Mouse (Mus musculus) ovary, postnatal 14 days (tissue): Measurements from ENCODE around the gene Adpgk.
A peak's percentile ranks its signal among the peaks of the same experiment; 100 is the strongest.

ENCODE experiments used
- DNase-seq: peaks from one replicate; pipeline ENCODE4 v3.0.0; 2022; ENCODE audit warnings: low spot score

Gene Adpgk

DNA sequence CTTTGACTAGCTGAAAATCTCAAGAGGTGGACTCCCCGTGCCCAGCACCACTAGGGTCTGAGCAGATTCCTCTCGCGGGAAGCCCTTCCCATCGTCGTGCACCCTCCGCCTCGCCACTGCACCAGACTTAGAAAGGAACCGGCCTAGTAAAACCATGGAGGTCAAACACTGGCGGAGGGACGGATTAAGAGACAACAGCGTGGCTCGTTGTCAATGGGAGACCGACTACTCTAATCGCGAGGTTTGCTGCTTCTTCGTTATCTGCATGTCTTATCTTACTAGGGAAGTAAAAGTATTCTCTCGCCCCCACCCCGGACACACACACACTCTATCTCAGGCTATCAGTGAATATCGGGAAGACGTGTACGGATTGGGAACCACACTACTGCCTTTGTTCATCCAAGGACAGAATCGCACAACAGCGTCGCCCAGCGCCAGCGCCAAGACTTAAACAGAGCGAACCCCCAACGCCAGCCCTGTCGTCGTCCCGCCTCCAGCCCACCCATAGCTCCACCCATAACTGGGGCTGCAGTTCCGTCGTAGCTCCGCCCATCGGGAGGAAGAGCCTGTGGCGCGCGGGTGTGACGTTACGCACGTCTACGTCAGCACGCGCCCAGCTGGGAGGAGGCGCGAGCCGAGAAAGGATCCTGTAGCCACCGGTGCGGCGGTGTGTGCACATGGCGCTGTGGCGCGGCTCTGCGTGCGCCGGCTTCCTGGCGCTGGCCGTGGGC lies at the start of gene Adpgk:
TSS of gene Adpgk (plus strand) at position 602 of the 731 bp plus-strand sequence.
- peak; percentile 96 for DNase-seq

- no peak for DNase-seq
These were observed 46.2 kb upstream of the Adpgk start for GRCm38 (mm10) chr9:59245181-59245580.

DNA sequence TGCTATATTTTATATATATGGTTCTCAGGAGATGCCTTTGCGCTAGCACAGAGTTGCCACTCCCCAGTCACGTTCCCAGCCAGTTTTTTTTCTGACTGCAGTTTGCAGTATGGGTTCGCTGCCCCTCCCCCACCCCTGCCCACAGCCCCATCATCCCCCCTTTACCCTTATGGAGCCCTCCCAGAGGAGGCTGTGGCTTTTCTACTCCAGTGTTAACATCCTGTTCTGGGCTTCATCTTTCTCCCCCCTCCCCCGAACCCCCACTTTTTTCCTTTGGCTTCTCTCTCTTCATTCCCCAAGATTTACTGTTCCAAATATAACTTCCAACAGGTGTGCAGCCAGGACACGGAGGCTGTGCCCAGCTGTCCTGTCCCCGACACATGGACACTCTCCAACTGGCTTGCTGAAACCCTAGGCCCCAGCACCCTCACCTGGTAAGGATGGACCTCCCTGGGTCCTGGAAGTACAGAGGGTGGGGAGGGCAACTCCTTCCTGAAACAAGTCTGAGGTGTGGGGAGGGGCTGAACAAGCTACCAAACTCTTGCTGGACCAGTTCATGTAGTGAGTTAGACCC lies 44.8 kb upstream of the Adpgk start:
- no peak for DNase-seq

GRCm38 (mm10) chr9:59249359-59249758 lies 42.0 kb upstream of the Adpgk start:
- no peak for DNase-seq

GRCm38 (mm10) chr9:59250272-59250671 lies 41.1 kb upstream of the Adpgk start:
- no peak for DNase-seq

- no peak for DNase-seq
These were observed 36.5 kb upstream of the Adpgk start for GRCm38 (mm10) chr9:59254716-59255421.

DNA sequence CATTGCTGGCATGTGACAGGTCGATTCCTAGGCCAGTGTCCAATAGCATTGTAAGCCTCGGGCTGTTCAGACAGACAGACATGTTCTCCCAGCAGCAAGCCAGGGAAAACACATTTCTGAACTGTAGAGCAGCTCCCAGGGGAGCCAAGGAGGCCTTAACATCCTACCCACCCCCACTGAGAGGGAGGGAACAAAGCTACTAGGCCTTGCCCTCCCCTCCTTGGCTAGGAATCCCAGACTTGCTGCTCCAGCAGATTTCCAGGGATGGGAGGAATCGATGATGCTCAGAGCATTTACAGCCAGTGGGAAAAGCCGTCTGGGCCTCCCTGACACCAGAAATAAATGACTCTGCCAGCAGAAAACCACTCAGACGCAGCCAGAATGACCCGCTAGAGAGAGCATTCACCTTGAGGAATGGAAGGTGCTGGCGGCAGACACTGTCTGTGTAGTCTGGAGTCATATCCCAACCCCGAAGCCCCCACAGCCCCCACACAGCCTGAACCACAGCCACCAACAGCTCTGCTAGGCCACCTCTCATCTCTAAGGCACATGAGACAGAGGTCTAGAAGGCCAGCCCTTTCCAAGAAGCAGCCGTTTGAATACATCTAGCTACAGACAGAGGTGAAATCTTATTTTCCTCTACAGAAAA lies 31.4 kb upstream of the Adpgk start:
- no peak for DNase-seq

DNA sequence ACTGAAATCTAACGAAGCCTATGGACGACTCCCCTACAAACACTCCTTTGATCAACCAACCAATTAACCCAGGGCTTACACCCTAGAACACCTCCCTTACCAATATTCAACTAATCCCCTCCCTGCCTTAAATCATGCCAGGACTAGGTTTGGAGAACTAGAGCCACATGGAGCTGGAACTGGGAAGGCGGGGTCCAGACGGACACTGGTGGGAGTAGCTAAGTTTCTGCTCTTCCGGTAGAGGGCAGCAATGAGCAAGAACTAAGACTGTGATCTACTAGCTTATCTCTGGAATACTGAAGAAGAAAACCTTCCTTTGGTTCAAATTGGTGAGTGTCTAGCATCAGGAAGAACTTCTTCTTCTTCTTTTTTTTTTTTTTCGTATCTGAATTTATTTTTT lies 25.0 kb upstream of the Adpgk start:
- DNase-seq = no peak

GRCm38 (mm10) chr9:59269728-59270127 lies 21.6 kb upstream of the Adpgk start:
- peak; percentile 66 for DNase-seq

DNA sequence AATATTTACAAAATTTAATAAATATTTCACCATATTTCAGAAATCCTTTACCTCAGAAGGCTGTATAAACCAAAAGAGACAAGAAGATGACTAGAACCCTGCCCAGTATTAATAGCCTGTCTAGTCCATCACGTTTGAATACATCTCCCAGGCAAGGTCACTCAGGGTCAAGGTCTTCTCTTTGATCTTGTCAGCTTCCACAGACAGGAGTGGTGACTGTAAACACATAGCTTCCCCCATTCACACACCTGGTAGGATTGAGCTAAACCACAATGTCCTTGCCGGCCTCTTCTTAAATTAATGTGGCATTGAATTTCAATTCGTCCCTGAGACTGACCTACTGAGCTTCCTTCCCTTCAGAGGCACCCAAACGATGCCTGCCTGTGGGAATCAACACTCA lies 20.3 kb upstream of the Adpgk start:
- no peak for DNase-seq

- no peak for DNase-seq
These were observed 19.6 kb upstream of the Adpgk start for GRCm38 (mm10) chr9:59271711-59272110.

GRCm38 (mm10) chr9:59273199-59273598 lies 18.2 kb upstream of the Adpgk start:
- no peak for DNase-seq

DNA sequence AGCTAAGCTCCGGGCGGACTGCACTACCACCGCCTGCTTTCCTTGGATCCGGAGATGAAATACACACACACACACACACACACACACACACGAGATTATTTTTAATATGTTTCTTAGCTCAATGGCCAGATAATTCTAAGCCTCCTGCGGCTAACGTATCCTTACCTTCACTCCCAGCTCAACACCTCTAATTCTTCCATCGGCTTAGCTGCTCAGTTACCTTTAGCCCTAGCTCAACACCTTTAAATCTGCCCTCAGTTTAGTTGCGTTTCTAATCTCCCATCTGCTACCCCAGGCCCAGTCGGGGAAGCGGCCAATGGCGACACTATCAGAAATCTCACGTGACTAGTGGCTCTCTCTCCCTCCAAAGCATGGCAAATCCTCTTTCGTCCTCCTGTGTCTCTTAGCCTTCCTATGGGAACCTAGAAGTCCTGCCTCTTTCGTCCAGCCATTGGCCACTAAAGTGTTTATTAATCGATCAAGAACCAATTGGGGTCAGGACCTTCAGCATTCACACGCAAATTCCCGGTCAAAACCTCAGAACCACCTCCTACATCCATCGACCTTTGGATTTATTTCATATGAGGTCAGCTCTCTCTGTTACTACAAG lies 16.4 kb upstream of the Adpgk start:
- no peak for DNase-seq

DNA sequence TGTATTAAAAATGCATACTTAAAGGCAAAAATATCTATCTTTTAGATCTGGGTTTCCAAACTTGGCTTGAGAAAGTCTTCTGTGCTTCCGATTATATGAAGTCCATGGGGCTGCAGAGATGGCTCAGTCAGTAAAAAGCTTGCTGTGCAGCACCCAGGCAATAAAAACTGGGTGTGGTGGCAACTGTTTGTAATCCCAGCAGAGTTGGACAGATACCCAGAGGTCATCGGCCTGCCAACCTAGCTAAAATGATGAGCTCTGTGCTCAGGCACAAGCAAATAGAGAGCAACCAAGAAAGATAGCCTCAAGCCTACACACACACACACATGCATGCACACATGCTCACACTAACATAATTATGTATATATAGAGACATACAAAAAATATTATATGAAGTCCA lies 13.2 kb upstream of the Adpgk start:
- no peak for DNase-seq

- no peak for DNase-seq
These were observed 12.7 kb upstream of the Adpgk start for GRCm38 (mm10) chr9:59278694-59279093.

GRCm38 (mm10) chr9:59280888-59281287 lies 10.5 kb upstream of the Adpgk start:
- DNase-seq = no peak

DNA sequence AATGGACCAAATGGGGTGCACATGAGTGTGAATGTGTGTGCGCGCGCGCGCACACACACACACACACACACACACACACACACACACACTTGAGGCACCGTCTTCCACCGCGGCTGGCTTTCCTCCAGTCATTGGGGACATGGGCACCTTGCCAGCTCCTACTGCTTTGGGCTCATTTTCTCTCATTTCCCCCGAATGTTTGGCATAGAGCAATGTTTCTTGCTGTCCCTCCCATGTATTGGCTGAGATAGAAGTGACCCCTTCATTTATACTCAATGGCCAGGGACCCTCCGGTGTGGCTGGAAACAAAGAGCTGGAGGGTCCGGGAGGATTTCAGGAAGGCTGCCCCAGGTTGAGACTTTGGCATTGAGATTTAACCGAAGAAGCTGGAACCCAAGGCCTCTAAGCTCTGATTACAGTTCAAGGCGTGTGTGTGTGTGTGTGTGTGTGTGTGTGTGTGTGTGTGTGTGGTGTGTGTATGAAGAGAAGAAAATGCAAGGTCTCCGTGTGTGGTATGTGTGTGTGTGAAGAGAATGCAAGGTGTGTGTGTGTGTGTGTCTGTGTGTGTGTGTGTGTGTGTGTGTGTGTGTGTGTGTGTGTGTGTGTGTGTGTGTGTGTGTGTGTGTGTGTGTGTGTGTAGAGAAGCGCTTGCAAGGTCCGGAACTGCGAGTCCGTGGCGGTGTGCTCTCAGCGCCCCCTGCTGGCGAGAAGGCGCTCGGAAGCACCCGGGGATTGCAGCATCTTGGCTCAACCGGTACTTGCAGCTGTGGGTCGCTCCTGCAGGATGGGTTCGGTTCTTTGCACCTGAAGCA lies 9.3 kb upstream of the Adpgk start:
- peak; percentile 76 for DNase-seq

- no peak for DNase-seq
These were observed 8.7 kb upstream of the Adpgk start for GRCm38 (mm10) chr9:59282683-59282986.

DNA sequence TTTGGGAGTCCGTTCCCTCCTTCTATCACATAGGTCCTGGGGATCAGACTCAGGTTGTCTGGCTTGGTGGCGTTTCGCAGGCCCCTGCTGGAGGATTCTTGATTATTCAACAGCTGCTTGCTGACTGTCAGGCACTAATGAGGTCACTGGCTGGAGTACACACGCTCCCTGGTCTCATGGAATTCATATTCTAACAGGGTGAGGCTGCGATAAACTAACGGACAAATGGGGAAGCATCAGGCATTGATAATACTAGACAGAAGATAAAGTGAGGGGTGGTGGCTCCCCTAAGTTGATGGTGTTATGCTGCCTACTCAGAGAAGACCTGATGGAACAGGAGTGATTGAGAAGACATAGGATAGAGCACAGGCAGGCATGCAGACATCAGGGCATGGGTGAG lies 5.7 kb upstream of the Adpgk start:
- DNase-seq = no peak

DNA sequence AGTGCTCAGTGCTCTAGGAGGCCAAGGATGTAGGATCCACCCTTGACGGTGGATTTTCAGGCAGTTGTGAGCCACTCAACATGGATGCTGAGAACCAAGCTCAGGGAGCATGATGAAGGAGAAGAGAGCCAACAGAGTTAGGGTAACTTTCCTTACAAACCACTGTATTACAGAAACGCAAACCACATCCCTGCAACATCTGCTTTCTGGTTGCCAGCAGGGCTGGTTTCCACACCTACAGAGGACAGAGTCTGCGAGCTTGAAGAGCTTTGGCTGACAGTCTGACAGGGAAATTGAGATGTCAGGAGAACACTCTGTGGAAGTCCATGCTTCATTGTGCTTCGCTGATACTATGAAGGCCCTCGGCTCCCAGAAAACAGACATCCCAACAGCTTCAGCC lies 3.3 kb upstream of the Adpgk start:
- no peak for DNase-seq

- DNase-seq = no peak
These were observed 2.5 kb upstream of the Adpgk start for GRCm38 (mm10) chr9:59288685-59289410.
